Mouse (Mus musculus): ENCODE results near the gene Greb1.
A peak's percentile ranks its signal among the peaks of the same experiment; 100 is the strongest.

Gene Greb1

DNA sequence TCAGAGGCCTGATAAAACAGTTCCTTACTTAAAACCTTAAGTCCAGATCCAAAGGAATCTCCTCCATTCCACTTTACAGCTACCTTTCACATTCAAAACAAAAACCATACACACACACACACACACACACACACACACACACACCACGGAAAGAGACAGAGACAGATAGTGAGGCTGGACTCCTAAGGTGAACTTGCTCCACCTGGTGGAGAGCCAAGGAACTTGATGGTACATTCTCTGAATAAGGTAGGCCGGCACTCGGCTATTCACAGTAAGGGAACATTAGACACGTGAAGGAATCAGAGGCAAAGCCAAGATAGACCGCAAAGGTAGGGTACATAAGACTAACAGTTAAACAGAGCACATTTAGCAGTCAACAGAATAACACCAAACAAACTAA, 4.8 kb upstream of the Greb1 start:
- DNase-seq (ENCODE audit: low spot score): peak; percentile 64

DNA sequence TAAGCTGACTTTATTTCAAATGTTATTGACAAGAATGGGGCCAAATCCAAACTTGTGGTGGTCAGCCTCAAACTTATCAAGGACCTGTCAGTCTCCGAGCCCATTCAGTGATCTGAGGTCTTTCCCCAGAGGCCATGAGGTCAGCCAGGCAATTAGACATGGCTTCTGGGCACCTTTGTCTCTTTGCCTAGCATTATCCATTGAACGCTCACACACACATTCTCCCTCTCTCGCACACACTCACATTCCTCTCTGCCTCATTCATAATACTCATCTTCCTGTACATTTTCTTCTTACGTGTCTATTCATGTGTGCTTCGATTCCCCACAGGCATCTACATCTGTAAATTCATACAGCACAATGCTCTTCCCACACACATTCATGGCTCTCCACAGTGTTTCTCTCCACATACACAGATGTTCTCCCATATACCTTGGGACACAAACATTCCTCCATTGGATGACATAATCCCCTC, 3.3 kb upstream of the Greb1 start:
- DNase-seq (ENCODE audit: low spot score): no peak

DNA sequence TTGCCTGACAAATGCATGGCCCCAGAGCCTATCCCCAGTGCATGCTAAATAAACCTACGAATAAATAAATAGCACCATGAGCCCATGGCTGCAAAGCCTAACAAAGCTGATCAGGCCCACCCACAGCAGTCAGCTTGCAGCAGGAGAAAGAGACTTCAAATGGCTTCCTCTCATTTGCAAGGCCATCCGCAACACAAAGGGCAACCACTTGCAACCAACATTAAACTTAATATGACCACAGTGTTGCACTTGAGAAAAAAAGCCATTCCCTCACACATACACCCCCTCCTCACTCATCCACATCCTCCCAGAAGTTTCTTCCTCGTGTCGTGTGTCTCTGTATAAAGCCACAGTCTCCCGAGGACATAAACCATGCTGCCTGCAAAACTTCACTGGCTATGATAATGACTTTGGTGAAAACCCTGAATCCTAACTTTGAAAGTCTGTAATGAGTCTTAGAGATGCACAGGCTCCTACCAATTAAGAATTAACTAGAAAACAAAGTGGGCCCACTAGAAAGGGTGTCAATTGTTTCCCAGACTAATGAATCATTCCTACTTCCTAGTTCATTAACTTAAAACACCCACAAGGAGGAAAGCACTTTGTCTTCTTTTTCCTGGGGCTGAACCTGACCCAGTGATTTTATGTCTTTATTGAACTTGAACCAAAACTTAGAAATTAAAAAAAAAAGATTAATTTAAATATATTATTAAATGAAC, 2.7 kb upstream of the Greb1 start:
- no peak for DNase-seq (ENCODE audit: low spot score)

DNA sequence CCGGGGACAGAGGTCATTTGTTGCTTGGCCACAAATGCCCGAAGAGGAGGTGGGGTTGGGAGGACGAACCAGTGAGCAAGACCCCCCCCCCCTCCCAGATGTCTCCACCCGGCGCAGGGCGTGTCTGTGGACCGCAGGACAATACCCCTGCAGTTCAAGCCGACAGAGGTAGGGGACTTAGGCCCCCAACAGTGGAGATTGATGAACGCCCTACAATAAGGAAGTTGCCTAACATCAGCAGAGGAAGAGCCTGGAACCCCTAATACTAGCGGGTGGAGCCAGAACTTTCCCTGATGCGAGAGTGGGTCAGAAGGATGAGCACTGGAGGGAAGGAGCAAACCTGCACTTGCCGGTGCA, 251 bp upstream of the Greb1 start:
- no peak for DNase-seq (ENCODE audit: low spot score)

DNA sequence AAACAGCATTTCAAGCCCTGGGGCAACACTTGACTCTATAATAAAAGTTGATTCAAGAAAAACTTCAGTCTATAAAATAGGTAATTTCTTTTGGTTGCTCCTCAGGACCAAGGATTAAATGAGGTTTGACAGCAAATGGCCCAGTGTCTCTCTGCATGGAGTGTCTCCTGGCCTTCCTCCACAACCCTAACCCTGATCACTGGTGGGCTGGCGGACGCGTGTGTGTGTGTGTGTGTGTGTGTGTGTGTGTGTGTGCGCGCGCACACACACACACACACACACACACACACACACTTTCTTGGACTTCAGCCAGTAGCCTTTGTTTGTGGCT, 793 bp downstream of the Greb1 start:
- no peak for DNase-seq (ENCODE audit: low spot score)

DNA sequence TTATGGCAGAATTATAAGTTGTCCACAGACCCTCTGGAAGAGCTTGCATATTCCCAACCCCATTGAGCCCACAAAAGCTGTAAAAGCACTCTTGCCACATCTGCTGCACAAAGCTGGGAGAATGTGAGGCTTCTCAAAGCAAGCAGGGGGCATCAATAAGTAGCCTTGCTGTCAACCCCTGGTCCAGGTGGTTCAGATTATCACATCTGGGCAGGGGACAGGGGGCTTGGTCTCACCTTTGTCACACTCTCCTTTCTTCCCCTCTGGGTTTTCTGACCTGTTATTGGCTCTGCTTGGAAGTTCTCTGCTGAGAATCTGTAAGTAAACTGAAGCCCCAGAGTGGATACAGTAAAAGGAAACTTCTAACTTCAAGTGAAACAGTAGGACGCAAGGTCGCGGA, 1.8 kb downstream of the Greb1 start:
- no peak for DNase-seq (ENCODE audit: low spot score)

DNA sequence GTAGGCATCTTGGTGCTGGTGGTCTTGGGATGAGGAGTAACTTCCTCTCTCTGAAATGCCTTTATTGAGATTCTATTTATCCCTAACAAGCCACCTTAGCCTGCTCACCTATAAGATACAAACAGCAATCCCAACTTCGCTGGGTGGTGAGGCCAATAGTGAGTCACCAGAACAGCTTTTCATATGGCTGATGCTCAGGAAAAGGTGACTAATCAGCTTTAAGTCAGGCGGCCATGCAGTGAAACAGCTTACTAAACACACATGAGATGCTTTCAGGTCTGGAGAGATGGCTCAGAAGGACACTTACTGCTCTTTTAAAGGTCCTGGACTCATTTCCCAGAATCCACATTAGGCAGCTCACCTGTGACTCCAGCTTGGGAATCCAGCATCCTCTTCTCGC, 4.9 kb downstream of the Greb1 start:
- no peak for DNase-seq (ENCODE audit: low spot score)

DNA sequence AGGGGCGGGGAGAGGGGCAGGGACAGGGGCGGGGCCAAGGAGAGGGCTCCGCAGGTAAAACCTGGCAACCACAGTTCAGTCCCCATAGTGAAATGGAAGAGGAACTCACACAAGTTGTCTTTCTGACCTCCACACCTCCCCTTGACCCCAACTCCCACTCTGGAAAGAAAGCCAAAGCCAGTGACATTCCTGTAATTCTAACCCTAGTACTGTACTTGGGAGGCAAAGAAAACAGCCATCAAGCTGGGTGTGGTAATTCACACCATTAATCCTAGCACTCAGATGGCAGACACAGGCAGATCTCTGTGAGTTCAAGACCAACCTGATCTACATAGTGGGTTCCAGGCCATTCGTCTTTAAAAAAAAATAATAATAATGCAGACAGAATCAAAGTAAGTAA, 7.3 kb downstream of the Greb1 start:
- DNase-seq (ENCODE audit: low spot score): no peak

DNA sequence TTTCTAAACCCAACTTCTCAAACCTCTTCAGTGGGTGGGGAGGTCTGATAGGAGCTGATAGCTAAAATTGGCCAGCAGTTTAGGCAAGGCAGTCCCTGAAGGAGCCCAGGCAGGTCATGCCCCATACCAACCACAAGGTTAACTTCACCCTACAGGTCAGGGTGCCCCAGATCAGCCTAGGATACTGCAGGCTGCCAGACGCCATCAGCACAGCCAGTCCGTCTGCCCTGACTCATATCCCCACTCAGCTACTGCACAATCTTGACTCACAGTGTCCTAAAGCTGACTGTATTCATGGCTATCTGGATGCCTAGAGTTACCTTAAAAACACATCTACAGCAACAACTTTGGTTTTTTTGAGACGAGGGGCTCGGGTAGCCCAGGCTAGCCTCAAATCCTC, 10.2 kb downstream of the Greb1 start:
- no peak for DNase-seq (ENCODE audit: low spot score)

DNA sequence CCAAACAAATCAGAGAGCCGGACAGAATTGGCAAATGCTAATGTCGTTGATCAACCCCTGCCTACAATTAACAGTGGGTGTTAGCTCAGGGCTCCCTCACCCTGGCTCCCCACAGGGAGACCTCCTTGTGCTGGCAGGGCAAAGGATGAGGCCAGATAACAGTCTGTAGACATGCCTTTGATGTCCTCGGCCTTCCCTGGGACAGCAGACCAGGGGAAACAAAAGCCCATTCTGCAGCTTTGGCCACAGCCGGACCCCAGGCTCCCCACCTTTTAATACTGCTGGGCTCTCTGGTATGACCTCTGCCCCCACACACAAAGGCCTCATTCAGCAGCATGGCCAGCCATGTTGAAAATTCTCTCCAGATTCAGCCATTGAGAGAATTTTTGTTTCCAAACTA, 10.9 kb downstream of the Greb1 start:
- DNase-seq (ENCODE audit: low spot score): no peak

DNA sequence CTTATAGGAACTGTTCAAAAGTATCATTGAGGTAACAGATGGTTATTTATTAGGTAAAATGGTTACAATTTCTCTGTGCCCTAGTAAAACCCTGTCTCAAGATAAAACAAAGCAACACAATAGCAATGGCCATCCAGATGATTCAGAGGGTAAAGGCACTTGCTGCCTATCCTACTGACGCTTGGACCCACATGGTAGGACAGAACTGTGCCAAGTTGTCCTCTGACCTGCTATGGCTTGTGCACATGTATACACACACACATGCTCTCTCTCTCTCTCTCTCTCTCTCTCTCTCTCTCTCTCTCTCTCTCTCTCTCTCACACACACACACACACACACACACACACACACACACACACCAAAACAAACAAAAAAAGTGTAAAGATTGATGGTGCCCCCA, 11.5 kb downstream of the Greb1 start:
- no peak for DNase-seq (ENCODE audit: low spot score)

DNA sequence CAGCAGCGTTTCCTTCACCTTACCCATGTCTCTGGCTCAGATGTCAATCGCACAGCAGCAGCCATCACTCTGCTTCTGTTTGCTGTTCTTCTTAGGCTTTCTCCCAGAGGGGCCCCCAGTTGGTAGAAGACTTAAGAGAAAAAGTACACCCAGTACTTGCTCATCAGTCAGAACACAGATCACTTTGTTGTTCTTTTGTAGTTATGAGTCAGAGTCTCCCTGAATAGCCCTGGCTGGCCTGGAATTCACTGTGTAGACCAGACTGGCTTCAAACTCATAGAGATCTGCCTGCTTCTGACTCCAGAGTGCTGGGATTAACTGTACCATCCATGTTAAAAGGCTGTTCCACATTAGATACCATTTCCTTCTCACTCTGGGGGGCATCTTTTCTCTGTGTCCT, 12.1 kb downstream of the Greb1 start:
- no peak for DNase-seq (ENCODE audit: low spot score)

DNA sequence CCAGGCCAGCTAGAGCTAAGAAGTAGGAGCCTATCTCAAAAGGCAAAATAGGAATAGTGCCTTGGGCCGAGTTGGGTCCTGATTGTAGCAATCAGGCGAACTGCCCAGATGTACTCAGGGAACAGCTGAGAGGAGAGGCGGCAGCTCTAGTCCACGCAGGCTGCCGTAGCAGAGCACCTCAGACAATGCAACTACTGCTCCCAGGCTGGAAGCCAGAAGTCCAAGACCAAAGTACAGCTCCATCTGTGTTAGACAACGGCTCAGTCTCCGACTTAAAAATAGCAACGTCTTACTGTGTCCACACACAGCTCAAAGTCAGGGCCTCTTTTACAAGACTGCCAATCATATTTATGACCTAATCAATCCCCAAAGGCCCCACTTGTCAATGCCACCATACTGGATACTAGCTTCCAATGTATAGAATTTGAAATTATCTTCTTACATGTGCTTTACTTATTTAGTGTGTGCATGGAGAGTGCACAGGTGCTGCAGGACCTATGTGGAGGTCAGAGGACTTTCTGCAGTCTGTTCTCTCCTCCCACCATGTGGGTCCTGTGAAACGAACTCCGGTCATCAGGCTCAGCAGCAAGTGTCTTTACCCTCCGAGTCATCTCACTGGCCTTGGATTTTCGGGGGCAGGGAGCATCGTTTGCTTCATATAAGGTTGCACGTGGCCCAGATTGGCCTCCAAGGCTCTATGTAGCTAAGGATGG, 19.5 kb downstream of the Greb1 start:
- DNase-seq (ENCODE audit: low spot score): no peak

DNA sequence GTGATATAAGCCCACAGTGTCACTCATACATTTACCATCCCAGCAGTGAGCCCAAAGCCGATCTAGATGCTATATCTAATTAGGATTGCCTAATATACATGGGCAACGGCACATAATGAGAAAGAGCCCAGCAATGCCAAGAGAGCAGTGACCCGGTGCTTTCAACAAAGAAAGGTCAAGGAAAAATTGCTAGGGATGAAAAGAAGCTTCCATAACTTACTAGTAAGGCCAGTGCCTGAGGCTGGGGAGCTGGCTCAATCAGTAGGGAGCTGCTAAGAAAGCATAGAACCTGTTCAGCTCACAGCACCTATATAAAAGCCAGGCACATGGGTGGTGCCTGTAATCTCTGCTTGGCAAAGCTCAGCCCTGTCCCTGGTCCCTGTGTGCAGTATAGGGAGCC, 20.4 kb downstream of the Greb1 start:
- DNase-seq (ENCODE audit: low spot score): no peak

DNA sequence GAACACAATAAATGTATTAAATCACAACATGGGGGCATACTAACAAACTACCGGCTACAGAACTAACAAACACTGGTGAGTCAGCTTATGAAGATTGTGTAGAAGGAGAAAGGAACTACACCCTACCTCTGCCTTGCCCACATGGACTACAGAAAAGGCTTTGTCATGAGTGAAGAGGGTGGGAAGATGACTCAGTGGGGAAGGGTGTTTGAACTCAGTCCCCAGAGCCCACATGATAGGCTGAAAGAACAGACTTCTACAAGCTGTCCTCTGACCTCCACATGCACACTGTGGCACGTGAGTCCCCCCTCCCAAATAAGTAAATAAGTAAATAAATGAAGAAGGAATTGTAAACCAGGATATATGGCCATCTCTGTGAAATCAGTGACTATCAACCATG, 21.5 kb downstream of the Greb1 start:
- no peak for DNase-seq (ENCODE audit: low spot score)

DNA sequence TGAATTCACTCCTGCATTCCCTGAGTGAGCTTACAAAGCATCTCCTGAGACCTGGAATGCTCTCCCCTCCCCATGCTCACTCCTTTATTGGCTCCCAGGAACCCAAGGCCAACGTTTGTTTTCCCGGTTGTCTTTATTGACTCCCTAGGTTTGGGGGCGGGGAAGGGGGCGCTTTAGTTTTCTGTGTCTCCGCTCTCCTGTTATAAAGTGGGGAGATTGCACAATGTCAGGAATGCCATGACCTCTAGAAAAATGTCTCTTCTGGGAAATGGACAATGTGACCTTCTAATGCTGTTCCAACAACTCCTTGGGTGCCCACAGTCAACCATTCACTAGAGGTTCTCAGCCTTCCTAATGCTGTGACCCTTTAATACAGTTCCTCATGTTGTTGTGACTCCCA, 22.2 kb downstream of the Greb1 start:
- no peak for DNase-seq (ENCODE audit: low spot score)

DNA sequence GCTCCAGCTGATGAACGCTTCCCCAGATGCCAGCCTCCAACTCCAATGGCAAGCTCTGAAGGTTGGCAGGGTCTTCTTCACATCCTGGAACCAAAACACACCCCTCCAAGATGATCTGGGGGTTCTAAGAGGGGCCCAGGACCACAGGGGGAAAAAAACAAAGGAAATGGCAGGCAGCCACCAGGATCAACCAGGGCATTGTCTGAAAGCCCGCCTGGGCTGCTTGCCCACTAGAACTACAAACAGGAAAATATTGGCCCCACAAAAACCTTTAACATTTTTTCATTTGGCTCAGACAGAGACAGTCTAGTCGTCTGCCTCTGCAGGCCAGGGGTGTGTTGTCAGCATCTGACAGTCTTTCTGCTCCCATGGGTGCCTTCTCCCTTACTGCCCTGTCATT, 25.3 kb downstream of the Greb1 start:
- no peak for DNase-seq (ENCODE audit: low spot score)

DNA sequence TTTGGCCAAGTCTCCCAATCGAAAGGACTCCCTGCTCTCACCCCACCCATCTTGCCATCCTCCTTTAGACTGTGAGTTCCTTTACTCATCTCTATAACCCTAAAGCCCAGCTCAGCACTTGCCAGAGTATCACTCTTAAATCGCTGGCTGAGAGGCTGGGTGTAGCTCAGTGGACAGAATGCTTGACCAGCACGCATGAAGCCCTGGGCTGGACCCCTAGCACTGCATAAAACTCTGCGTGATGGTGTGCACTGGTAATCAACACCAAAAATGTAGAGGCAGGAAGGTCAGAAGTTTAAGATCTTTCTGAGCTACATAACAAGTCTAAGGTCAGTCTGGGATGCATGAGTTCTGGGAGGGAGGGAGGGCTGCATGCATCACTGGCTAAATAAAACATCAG, 26.1 kb downstream of the Greb1 start:
- no peak for DNase-seq (ENCODE audit: low spot score)

DNA sequence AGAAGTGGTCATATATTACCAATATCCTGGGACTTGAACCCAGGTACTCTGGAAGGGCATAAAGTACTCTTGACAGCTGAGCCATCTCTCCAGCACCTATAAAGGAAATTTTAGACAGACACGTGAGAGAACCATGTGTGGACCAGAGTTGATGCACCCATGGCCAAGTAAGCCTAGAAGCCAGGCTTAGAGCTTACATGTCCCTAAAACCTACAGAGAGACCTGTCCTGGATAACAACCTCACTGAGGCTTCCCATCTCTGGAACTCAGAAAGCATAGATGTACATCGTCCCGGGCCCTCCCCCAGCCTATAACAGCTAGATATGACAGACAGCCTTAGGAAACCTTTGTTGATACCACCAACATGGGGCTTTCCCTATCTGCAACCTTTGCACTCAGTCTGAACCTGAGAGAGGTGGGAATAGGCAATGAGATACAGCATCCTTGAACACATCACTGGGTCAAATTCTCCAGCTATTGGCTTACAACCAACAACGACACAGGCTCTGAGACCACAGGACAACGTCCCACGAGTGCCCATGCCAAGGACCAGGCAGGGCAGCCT, 31.0 kb downstream of the Greb1 start:
- no peak for DNase-seq (ENCODE audit: low spot score)

DNA sequence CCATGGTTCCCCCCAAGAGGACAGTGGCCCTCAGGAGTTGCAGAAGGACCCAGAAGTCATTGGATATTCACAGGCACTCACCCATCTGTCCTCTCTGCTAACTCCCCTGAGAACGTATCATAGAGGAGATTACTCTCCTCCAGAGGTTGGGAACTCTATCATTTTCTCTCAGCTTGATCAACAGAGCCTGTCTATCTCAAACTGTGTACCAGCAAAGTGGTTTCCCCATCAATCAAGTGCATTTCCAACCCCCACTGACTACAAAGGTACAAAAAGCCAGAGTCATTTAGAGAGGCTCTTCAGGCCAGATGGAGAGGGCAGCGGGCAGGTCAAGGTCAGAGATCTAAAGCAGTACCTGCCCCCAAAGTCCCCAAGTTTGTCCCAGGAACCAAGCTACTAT, 32.0 kb downstream of the Greb1 start:
- no peak for DNase-seq (ENCODE audit: low spot score)

DNA sequence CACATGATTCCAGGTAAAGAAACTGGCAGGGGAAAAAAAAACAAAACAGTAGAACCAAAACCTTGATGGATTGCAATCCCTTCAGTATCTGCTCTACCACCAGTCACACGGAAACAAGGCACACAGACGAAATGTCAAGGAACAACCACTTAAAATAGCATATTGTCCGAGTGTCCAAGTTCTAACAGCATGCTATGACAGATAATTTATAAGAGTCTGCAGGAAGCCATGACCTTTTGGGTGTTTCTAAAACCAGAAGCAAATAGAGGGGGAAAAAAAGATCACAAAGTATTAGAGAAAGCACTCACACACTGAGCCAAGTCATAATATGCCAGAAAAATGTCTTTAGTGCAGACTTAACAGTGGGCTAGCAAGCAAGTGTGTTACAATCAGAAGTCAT, 32.4 kb downstream of the Greb1 start:
- DNase-seq (ENCODE audit: low spot score): no peak

DNA sequence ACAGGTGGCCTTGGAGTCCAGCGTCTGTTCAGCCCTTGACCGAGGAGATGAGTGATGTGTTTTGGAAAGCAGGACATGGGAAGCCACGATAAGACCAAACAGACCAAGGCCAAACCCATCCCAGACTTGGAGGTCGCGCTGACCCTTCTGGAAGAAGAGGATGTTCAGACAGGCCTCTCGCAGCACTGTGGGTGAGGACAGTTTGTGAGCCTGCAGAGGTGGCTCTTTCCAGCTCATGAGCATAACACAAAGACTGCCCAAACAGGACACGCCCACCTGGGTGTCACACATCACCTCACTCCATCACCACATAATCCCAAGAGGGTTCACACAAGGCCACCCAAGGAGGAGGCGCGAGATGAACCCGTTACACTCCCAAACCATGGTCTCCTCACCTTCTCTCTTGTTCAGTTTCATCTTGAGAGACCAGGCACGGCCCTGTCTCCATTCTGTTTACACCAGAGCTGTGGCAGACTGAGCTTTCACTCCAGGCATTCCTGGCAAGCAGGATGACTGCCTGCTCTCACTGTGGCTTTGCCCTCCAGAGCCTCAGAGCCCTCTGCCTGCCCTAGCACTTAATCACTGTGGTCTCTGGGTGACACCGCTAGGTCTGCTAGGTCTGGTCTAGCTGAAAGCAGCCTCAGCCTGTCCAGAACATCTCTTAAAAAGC, 35.8 kb downstream of the Greb1 start:
- DNase-seq (ENCODE audit: low spot score): no peak
